Mouse (Mus musculus): Measurements from ENCODE around the gene Actn4. TPM values are rescaled to one million over a fixed set of nuclear protein-coding genes. Genes with fewer than 3 reads are reported as not detected.

Actn4 gene
- polyA plus RNA-seq, 1 experiment from 2014 or later: 413 TPM

DNA sequence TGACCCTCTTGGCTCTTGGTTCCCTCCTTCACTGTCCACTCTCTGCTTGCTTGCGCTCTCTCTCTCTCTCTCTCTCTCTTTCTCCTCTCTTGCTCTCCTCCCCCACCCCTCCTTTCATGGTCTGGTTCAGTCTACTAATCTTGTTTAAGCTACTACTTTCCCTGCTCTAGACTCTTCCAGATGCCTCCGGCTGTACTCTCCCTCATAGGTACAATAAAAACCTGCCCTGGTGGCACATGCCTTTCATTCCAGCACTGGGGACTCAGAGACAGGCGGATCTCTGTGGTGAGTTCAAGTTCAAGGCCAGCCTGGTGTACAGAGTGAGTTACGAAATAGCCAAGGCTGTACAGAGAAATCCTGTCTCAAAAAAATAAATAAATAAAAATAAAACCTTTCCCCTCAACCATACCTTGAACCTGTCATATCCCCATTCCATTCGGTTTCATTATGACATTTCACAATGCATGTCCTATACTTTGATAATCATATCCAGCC lies 3.3 kb upstream of the Actn4 start:
- Histone ChIP-seq H3K4me2 (ENCODE audit: low read depth, low read length) (no peak overlapping the region), H3K9me3 (replicated peaks; ENCODE audit: control insufficient read depth, low read length) (no peaks in the 10 kb centered on the region), H3K4me3 (replicated peaks; ENCODE audit: low read length) (no peak overlapping the region), H3K27ac (ENCODE audit: low read length) (no peak overlapping the region), H3K36me3 (ENCODE audit: control insufficient read depth, insufficient read depth, low read length) (no peaks in the 10 kb centered on the region; the same call in 1 of the 2 replicates), H3K27me3 (ENCODE audit: control insufficient read depth, insufficient read depth, low read length) (no peaks in the 10 kb centered on the region), H3K4me1 (ENCODE audit: control insufficient read depth, insufficient read depth, low read length) (peaks cover 21% of the 10 kb centered on the region), H3K9ac (ENCODE audit: low read length) (no peak overlapping the region)
- ATAC-seq (ENCODE audit: insufficient read depth, low FRiP score): no peak
- 74% methylated on average over 5 of the region's 5 CpGs for WGBS

DNA sequence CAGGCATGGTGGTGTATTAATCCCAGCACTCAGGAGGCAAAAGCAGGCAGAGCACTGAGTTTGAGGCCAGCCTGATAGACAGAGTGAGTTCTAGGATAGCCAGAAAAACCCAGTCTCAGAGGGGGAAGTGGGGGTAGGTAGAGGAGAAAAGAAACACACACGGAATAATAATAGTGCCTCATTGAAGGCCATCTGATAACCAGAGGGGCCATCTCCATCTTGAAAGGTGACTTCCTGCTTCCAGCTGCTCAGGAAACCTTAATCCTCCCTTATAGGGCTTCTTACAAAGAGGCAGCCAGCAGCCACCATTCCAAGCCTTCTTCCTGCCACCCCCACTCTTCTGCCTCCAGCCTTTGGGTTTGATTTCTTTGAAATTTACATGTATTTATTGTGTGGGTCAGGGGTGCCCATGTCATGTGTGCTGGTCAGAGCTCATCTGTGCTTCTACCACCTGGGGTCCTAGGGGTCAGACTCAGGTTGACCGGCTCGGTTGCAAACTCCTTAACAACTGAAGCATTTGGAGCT lies 1.3 kb upstream of the Actn4 start:
- Histone ChIP-seq H3K4me1 (ENCODE audit: control insufficient read depth, insufficient read depth, low read length) (peaks cover 23% of the 10 kb centered on the region), H3K4me3 (replicated peaks; ENCODE audit: low read length) (no peak overlapping the region), H3K27me3 (ENCODE audit: control insufficient read depth, insufficient read depth, low read length) (no peaks in the 10 kb centered on the region), H3K9me3 (replicated peaks; ENCODE audit: control insufficient read depth, low read length) (no peaks in the 10 kb centered on the region), H3K4me2 (ENCODE audit: low read depth, low read length) (no peak overlapping the region), H3K9ac (ENCODE audit: low read length) (no peak overlapping the region), H3K36me3 (ENCODE audit: control insufficient read depth, insufficient read depth, low read length) (no peaks in the 10 kb centered on the region), H3K27ac (ENCODE audit: low read length) (peak overlapping the region; percentile 90)
- WGBS: 81% methylated on average over 3 of the region's 3 CpGs
- no peak for ATAC-seq (ENCODE audit: insufficient read depth, low FRiP score)

DNA sequence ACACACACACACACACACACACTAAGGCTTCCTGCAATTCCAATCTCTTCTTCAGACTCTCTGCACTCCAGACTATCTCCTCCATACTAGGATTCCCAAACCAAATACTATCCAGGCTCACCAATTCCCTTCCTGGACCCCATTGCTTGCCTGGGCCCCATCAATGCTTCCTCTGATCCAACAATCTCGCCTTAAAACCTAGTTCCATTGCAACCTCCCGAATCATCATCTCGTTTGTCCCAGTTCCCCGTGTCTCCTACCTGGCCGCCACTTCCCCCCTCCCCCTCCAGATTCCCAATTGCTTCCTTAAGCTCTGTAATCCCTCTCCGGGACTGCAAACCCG lies 585 bp downstream of the Actn4 start:
- Histone ChIP-seq H3K27me3 (ENCODE audit: control insufficient read depth, insufficient read depth, low read length) (no peaks in the 10 kb centered on the region), H3K4me1 (ENCODE audit: control insufficient read depth, insufficient read depth, low read length) (peaks cover 35% of the 10 kb centered on the region), H3K4me3 (replicated peaks; ENCODE audit: low read length) (peak overlapping the region; percentile 100), H3K9me3 (replicated peaks; ENCODE audit: control insufficient read depth, low read length) (no peaks in the 10 kb centered on the region), H3K27ac (ENCODE audit: low read length) (peak overlapping the region; percentile 95), H3K4me2 (ENCODE audit: low read depth, low read length) (peak overlapping the region; percentile 97), H3K9ac (ENCODE audit: low read length) (peak overlapping the region; percentile 100), H3K36me3 (ENCODE audit: control insufficient read depth, insufficient read depth, low read length) (no peaks in the 10 kb centered on the region)
- whole genome bisulfite sequencing: under 1% methylated on average over 7 of the region's 7 CpGs
- ATAC-seq (ENCODE audit: insufficient read depth, low FRiP score): no peak

DNA sequence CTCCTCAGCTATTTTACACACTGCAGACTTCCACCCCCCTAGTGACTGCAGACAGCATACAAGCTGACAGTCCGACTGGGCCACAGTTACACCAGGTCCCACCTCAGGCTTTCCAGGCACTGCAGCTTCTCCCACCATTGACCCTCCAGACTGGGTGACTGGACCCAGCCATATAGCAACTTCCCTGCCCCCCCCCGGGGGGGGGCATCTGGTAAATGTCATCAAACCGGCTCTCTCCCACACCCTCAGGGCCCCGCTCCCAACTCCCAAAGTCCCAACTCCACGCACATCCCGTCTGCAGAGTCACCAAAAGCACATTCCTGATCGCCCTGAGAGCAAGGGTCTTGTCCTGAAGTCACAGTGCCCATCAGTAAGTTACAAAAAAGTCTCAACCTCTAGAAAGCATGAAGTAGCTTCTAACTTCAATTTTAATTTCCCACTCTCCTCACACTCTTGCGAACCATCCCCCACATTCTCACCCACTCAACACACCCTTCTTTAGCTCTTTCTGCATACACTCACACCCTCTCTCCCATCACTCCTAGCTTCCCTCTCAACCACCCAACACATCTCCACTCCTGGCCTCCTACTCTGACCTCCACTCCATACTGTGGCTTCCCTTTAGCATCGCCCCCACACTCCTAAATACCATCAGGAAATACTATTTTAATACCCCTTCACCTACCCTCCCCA lies 1.6 kb downstream of the Actn4 start:
- peak overlapping the region; percentile 97 for H3K4me2 ChIP-seq (ENCODE audit: low read depth, low read length)
- H3K9me3 ChIP-seq (replicated peaks; ENCODE audit: control insufficient read depth, low read length): no peaks in the 10 kb centered on the region
- H3K36me3 ChIP-seq (ENCODE audit: control insufficient read depth, insufficient read depth, low read length): no peaks in the 10 kb centered on the region
- H3K9ac ChIP-seq (ENCODE audit: low read length): peak overlapping the region; percentile 100
- H3K4me3 ChIP-seq (replicated peaks; ENCODE audit: low read length): peak overlapping the region; percentile 100
- H3K27ac ChIP-seq (ENCODE audit: low read length): peak overlapping the region; percentile 95
- no peak for ATAC-seq (ENCODE audit: insufficient read depth, low FRiP score)
- 7% methylated on average over 9 of the region's 9 CpGs for WGBS
- peaks cover 44% of the 10 kb centered on the region for H3K4me1 ChIP-seq (ENCODE audit: control insufficient read depth, insufficient read depth, low read length)
- H3K27me3 ChIP-seq (ENCODE audit: control insufficient read depth, insufficient read depth, low read length): no peaks in the 10 kb centered on the region

DNA sequence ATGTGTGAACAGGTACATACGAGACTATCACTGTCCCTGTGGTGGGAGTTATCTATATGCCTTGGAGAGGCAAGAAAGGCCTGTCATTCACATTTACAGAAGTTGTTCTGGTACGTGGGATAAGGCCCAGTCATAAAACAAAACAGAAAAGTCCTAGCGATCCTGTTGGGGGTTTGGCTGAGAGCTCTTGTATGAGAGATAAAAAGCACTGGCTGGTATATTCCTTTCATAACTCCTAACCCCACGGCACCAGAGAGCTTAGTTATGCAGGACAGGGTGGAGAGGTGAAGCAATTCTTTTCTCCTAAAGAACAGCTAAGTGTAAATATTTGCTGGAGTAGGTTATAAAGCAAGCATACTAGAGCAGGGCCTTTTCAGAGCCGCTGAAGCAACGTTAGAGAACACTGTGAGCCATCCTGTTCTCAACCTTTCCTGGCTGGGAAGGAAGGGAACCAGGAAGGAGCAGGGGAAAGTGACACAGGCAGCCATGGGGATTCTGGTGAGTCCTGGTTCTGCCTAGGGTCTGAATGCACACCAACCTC lies 2.6 kb downstream of the Actn4 start:
- no peaks in the 10 kb centered on the region for H3K36me3 ChIP-seq (ENCODE audit: control insufficient read depth, insufficient read depth, low read length)
- no peaks in the 10 kb centered on the region for H3K27me3 ChIP-seq (ENCODE audit: control insufficient read depth, insufficient read depth, low read length)
- peak overlapping the region; percentile 100 for H3K4me3 ChIP-seq (replicated peaks; ENCODE audit: low read length)
- WGBS: 5% methylated on average over 6 of the region's 6 CpGs
- H3K9me3 ChIP-seq (replicated peaks; ENCODE audit: control insufficient read depth, low read length): no peaks in the 10 kb centered on the region
- H3K9ac ChIP-seq (ENCODE audit: low read length): peak overlapping the region; percentile 100
- H3K27ac ChIP-seq (ENCODE audit: low read length): peak overlapping the region; percentile 95
- peak; percentile 30 for ATAC-seq (ENCODE audit: insufficient read depth, low FRiP score)
- H3K4me2 ChIP-seq (ENCODE audit: low read depth, low read length): peak overlapping the region; percentile 97
- peaks cover 52% of the 10 kb centered on the region for H3K4me1 ChIP-seq (ENCODE audit: control insufficient read depth, insufficient read depth, low read length)

DNA sequence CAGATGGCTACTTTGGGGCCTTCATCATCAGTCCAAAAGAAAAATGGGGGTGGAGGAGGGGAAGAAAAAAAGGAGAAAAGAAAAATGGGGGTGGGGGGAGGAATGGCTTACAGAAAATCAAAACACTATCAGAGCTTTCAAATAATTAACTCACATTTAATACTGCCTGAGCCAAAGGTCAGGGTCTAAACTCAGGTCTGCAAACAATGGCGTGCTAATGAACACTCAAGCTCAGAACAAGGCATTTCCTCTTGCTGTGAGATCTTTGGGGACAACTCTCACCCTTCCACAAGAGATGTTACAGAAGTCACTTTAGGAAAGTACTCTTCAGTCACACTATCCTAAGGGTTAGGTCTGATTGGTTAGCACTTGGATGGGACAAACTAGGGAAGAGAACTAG lies 3.4 kb downstream of the Actn4 start:
- H3K27ac ChIP-seq (ENCODE audit: low read length): peak overlapping the region; percentile 95
- WGBS: 21% methylated on average over 1 of the region's 1 CpGs
- no peak for ATAC-seq (ENCODE audit: insufficient read depth, low FRiP score)
- no peaks in the 10 kb centered on the region for H3K9me3 ChIP-seq (replicated peaks; ENCODE audit: control insufficient read depth, low read length)
- H3K4me2 ChIP-seq (ENCODE audit: low read depth, low read length): peak overlapping the region; percentile 97
- H3K4me1 ChIP-seq (ENCODE audit: control insufficient read depth, insufficient read depth, low read length): peaks cover 57% of the 10 kb centered on the region
- H3K9ac ChIP-seq (ENCODE audit: low read length): peak overlapping the region; percentile 100
- no peaks in the 10 kb centered on the region for H3K36me3 ChIP-seq (ENCODE audit: control insufficient read depth, insufficient read depth, low read length)
- H3K27me3 ChIP-seq (ENCODE audit: control insufficient read depth, insufficient read depth, low read length): no peaks in the 10 kb centered on the region
- H3K4me3 ChIP-seq (replicated peaks; ENCODE audit: low read length): peak overlapping the region; percentile 100

DNA sequence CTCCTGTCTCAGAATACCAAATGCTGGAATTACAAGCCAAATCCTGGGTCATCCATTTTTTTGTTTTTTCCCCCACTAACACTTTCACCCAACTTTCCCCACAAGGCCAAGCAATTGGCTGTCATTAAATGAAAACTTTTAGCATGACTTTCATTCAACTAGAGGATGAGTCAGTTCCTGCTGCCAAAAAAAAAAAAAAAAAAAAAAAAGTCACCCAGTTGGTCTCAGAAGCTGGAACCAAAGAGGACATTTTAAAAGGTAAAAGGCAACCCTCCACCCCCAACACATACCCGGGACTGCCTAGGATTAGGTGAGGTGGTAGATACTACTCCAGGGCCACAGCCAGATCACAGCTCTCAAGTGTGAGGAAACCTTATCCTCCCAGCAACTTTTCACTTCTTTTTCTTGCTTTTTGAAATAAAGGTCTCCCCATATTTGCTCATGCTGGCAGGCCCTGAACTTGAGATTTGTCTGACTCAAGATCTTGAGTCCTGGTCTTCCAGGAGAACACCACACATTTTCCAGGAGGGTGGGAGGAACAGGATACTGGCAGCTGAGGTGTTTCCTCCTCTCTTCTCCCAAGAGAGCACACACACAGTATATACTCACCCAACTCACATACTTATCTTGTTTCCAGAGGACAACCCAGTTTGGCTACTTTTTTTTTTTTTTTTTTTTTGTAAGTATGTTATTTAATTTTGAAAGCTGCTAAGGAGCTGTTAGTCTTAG lies 4.0 kb downstream of the Actn4 start:
- WGBS: 36% methylated on average over 1 of the region's 1 CpGs
- H3K4me1 ChIP-seq (ENCODE audit: control insufficient read depth, insufficient read depth, low read length): peaks cover 61% of the 10 kb centered on the region

DNA sequence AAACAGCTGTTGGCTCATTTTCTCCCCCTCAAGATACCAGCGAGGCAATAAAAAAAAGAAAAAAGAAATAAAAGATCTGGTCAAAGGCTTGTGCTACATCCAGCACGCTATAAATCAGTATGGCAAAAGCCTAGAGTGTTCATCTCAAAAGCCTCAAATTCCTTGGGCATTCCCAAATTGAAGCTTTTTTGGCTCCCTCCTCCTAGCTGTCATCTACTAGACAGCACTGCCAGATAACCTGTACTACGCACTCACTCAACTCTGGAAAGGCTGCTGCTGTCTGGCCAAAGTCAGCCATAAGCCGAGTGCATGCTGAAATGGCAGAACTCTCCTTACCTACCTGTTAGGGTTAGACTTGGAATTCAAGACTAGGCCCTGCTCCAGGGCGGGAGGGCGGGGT lies 4.9 kb downstream of the Actn4 start:
- ATAC-seq (ENCODE audit: insufficient read depth, low FRiP score): no peak
- Histone ChIP-seq H3K9me3 (replicated peaks; ENCODE audit: control insufficient read depth, low read length) (no peaks in the 10 kb centered on the region), H3K27ac (ENCODE audit: low read length) (peak overlapping the region; percentile 95), H3K4me3 (replicated peaks; ENCODE audit: low read length) (no peak overlapping the region), H3K9ac (ENCODE audit: low read length) (no peak overlapping the region), H3K4me2 (ENCODE audit: low read depth, low read length) (no peak overlapping the region), H3K4me1 (ENCODE audit: control insufficient read depth, insufficient read depth, low read length) (peaks cover 69% of the 10 kb centered on the region), H3K27me3 (ENCODE audit: control insufficient read depth, insufficient read depth, low read length) (no peaks in the 10 kb centered on the region), H3K36me3 (ENCODE audit: control insufficient read depth, insufficient read depth, low read length) (no peaks in the 10 kb centered on the region)
- 67% methylated on average over 6 of the region's 6 CpGs for WGBS

More for the DNA sequence above, 4.0 kb downstream of the Actn4 start:
- Histone ChIP-seq H3K4me2 (ENCODE audit: low read depth, low read length) (peak overlapping the region; percentile 97), H3K27ac (ENCODE audit: low read length) (peak overlapping the region; percentile 95), H3K9ac (ENCODE audit: low read length) (peak overlapping the region; percentile 100), H3K9me3 (replicated peaks; ENCODE audit: control insufficient read depth, low read length) (no peaks in the 10 kb centered on the region), H3K36me3 (ENCODE audit: control insufficient read depth, insufficient read depth, low read length) (no peaks in the 10 kb centered on the region), H3K27me3 (ENCODE audit: control insufficient read depth, insufficient read depth, low read length) (no peaks in the 10 kb centered on the region), H3K4me3 (replicated peaks; ENCODE audit: low read length) (peak overlapping the region; percentile 100; the same call in 1 of the 2 replicates)
- no peak for ATAC-seq (ENCODE audit: insufficient read depth, low FRiP score)

DNA sequence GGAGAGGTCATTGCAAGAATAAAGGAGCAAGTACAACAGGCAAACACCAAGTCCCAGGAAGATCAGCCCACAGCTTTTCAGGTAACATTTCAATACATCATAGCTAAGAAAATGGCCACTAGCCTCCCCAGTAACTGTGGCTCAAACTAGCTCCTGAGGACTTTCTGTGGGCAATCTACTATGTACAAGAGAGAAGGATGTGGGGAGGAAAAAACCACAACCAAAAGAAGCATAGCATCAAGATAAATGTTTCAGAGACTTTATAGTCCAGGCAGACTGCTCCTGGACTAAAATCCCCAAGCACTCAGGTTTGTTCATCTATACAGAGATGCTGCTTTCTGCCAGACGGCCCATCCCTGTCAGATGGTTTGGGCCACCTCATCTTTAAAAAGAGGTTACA lies 5.9 kb downstream of the Actn4 start:
- peak overlapping the region; percentile 2; the same call in 1 of the 2 replicates for H3K27ac ChIP-seq (ENCODE audit: low read length)
- H3K27me3 ChIP-seq (ENCODE audit: control insufficient read depth, insufficient read depth, low read length): no peaks in the 10 kb centered on the region
- no peak overlapping the region for H3K4me3 ChIP-seq (replicated peaks; ENCODE audit: low read length)
- 82% methylated on average over 1 of the region's 1 CpGs for WGBS
- H3K36me3 ChIP-seq (ENCODE audit: control insufficient read depth, insufficient read depth, low read length): no peaks in the 10 kb centered on the region
- H3K9me3 ChIP-seq (replicated peaks; ENCODE audit: control insufficient read depth, low read length): no peaks in the 10 kb centered on the region
- ATAC-seq (ENCODE audit: insufficient read depth, low FRiP score): no peak
- no peak overlapping the region for H3K9ac ChIP-seq (ENCODE audit: low read length)
- H3K4me2 ChIP-seq (ENCODE audit: low read depth, low read length): no peak overlapping the region
- peaks cover 80% of the 10 kb centered on the region for H3K4me1 ChIP-seq (ENCODE audit: control insufficient read depth, insufficient read depth, low read length)

Measured in stomach, embryonic 16.5 days (tissue).